Mouse (Mus musculus): ENCODE results near the gene Spert. TPM values are rescaled to one million over a fixed set of nuclear protein-coding genes. Genes with fewer than 3 reads are reported as not detected.

Gene Spert
- not detected in 2 replicates for total RNA-seq (2017)

GRCm38 (mm10) chr14:75592978-75593377, at the start of gene Spert:
Spert (minus strand) TSS chr14:75593116.
- ATAC-seq (replicated peaks; ENCODE audit: low read depth, poor library complexity, severe bottlenecking): no peak

- no peak for ATAC-seq (replicated peaks; ENCODE audit: low read depth, poor library complexity, severe bottlenecking)
These were observed 49.2 kb upstream of the Spert start, which contains the start of gene Erich6b for GRCm38 (mm10) chr14:75642080-75642479. Erich6b (plus strand) TSS chr14:75642259.

GRCm38 (mm10) chr14:75641369-75641768, 48.5 kb upstream of the Spert start:
- ATAC-seq (replicated peaks; ENCODE audit: low read depth, poor library complexity, severe bottlenecking): no peak

GRCm38 (mm10) chr14:75640846-75641245, 47.9 kb upstream of the Spert start:
- peak; percentile 50; the same call in 1 of the 2 replicates for ATAC-seq (replicated peaks; ENCODE audit: low read depth, poor library complexity, severe bottlenecking)

GRCm38 (mm10) chr14:75637641-75638040, 44.7 kb upstream of the Spert start:
- ATAC-seq (replicated peaks; ENCODE audit: low read depth, poor library complexity, severe bottlenecking): no peak

- ATAC-seq (replicated peaks; ENCODE audit: low read depth, poor library complexity, severe bottlenecking): no peak
These were observed 43.2 kb upstream of the Spert start for GRCm38 (mm10) chr14:75636107-75636506.

- no peak for ATAC-seq (replicated peaks; ENCODE audit: low read depth, poor library complexity, severe bottlenecking)
These were observed 42.4 kb upstream of the Spert start for GRCm38 (mm10) chr14:75635350-75635749.

DNA sequence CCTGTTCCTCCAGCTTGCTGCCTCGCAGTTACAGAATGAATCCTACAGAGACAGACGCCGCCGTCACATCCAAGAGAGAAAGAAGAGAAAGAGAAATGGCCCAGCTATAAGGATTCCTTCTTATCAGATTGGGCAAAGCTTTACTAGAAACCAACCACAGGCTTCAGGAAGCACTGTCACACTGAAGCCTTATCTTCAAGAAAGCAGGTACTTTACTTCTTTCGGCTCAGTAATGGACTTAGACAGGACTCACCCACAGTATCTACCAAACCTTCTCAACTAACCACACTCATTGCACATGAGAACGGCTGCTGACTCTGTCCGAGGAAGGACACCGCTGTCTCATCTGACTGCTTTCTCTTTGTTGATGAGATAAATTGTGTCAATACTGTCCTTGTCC, 36.0 kb upstream of the Spert start:
- ATAC-seq (replicated peaks; ENCODE audit: low read depth, poor library complexity, severe bottlenecking): no peak; the same call in 1 of the 2 replicates

DNA sequence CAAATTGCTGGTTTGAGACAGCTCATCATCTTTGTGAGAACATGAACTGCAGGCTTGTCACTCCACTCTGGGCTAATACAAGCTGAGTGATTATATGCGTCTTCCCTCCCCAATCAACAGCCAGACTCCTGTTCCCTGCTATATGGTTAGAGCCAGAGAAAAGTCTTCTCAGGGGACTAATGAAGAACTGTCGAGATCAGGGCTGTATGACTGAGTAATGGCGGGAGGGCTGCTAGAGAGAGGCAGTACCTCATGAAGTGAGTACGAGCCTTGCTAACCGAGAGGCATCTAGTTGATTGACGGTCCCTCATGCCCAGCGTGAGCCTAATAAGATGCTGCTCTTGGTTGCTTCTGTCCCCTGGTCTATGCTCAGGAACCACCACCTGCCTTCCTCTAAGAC, 30.1 kb upstream of the Spert start:
- no peak for ATAC-seq (replicated peaks; ENCODE audit: low read depth, poor library complexity, severe bottlenecking)

DNA sequence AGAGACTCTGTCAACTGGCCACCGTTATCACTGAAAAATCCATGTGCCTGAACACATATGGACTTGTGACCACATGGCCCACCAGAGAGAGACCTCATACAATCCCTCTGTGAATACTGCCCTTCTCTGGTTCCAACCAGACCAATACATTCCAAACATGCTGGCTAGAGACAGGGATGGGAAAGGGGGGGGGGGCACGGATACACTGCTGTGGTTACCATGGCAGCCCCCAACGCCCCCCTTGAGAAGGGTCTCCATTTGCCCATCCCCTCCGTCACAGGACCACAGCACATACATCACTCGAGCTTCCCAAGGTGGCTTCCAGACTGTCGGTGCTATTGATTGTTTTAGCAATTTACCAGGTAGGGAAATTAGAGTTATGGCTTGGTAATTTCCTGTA, 23.5 kb upstream of the Spert start:
- ATAC-seq (replicated peaks; ENCODE audit: low read depth, poor library complexity, severe bottlenecking): no peak

GRCm38 (mm10) chr14:75609176-75609575, 16.3 kb upstream of the Spert start:
- ATAC-seq (replicated peaks; ENCODE audit: low read depth, poor library complexity, severe bottlenecking): no peak

DNA sequence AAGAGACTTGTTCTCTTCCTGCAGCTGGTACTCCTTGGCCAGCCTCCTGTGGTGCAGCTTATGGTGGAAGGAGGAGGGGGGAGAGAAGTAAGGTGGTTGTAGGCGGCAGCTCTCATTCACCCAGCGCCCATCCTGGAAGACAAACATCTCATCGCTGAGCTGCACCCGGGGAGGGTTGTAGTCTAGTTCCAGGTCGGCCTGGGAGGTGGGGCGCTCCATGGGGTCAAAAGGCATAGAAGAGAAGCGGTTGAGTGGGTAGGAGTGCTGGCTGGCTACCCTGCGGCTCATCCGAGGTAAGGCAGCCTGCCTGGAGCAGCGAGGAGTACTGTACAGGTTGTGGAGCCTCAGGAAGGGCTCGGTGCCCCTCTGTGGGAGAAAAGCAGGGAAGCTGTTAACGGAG, 9.0 kb downstream of the Spert start:
- ATAC-seq (replicated peaks; ENCODE audit: low read depth, poor library complexity, severe bottlenecking): no peak

GRCm38 (mm10) chr14:75579010-75579409, 13.9 kb downstream of the Spert start:
- no peak for ATAC-seq (replicated peaks; ENCODE audit: low read depth, poor library complexity, severe bottlenecking)

- ATAC-seq (replicated peaks; ENCODE audit: low read depth, poor library complexity, severe bottlenecking): no peak
These were observed 26.6 kb downstream of the Spert start for GRCm38 (mm10) chr14:75566303-75566702.

DNA sequence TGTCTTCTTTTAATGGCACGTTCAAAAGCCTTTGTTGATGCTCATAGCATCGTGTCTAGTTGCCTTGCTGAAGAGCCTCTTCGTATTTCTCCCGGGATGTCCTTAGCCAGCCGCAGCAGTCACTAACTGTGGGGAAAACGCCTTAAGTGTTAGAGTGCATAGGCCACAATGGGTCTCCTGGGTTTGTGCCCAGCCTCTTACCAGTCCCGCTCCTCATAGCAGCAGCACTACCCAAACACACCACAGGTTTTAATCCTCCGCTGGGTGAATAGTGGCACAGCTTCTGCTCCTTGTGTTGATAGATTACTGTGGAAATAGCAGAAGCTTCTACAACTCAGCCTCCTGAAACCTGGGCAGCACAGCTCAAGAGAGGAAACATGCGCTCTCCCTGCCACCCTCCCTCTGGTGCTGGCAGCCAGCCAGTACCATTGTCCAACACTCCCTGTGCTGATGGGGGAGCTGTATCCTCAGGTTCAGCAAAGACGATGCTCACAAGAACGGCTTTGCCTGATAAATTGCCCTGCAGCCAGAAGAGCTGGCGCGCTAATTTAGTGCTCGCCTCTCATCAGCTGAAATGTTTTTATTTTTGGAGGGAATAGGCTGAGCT, 27.3 kb downstream of the Spert start:
- no peak for ATAC-seq (replicated peaks; ENCODE audit: low read depth, poor library complexity, severe bottlenecking)

DNA sequence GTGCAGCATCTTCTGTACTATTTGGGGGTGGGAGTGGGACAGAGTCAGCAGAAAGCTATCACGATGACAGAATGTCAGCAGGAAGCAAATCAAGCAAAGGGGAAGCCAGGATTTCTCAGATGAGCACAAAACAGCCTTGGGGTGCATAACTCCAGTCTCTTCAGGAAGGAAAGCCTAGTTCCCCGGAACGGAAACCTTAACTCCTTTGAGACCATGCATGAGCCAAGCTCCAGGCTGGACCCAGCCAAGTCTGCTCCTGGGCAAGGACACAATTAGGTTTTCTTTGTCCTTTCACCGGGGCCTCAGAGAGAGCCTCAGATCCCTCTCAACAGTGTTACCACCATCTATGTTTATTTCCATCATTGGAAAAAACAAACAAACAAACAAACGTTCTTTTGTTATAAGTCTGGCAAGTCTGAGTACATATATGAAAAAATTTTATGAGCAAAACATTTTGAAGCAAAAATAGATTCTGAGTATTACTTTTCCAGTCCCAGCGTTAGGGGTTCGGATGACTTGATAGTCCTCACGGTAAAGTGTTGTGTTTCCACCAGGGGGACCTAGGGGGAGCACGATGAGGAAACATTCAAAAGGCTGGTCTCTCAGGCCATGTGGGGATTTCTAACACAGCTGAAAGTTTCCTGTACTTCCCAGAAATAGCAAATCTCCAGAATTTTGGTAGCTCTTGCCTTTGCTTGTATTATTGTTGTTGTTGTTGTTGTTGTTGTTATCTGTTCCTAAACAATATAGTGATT, 31.2 kb downstream of the Spert start:
- ATAC-seq (replicated peaks; ENCODE audit: low read depth, poor library complexity, severe bottlenecking): no peak

GRCm38 (mm10) chr14:75541731-75542130, 51.2 kb downstream of the Spert start:
- ATAC-seq (replicated peaks; ENCODE audit: low read depth, poor library complexity, severe bottlenecking): no peak

- ATAC-seq (replicated peaks; ENCODE audit: low read depth, poor library complexity, severe bottlenecking): no peak
These were observed 51.9 kb downstream of the Spert start for GRCm38 (mm10) chr14:75540996-75541350.

DNA sequence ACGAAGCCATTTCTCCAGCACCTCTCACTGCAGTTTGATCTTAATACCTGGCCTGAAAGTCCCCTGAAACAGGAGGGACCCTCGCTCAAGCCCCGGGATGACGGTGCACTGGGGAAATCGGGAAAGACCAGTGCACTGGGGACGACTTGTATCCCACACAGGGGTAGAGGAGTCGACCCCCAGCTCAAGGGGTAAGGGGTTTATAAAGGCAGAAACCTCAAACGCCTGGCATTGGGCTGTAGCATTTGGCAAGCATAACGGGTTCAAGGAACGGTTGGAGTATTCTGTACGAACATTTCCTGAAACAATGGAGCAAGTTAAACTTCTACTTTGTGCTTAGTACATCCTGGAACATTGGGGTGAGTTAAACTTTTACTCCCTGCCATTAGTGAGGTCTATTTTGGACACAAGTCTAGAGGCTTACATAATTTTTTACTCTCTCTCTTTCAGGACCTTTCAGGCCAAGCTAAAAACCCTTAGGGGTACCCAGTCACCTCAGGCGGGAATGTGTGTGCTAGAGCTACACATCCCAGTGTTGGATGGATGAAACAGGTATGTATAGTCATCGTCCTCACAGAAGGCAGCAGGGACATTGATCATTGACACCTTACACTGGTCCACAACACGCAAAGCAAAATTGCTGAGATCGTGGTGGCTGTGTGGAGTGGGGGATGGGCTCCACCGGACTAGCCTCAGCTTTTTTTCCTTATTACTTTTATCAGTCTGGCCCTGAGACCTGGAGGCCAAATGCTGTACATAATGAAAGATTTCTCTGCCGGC, 52.5 kb downstream of the Spert start:
- ATAC-seq (replicated peaks; ENCODE audit: low read depth, poor library complexity, severe bottlenecking): no peak

- ATAC-seq (replicated peaks; ENCODE audit: low read depth, poor library complexity, severe bottlenecking): no peak
These were observed 53.7 kb downstream of the Spert start for GRCm38 (mm10) chr14:75539205-75539604.

Measured in common myeloid progenitor, adult 5-6 weeks (primary cell).